Mouse (Mus musculus): ENCODE measurements around the gene Lbh.

Lbh gene

DNA sequence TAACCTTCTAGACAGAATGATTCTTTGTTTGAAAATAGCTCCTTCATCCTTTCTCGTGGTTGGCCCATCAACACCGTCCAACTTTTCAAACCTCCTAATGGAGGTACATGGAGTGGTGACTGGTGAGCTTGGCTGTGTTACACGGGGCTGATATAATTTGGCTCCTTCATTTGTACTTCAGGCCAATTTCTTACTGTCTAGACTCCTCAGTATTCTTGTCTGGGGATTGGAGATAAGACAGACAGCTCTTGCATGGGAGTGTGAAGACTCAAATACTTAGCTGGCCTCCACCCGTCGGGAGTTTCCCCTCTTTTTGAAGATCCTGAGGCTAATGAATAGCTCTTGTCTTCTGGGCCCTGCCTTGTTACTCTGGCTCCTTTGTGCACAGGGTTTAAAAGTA lies 26.3 kb downstream of the Lbh start:
- DNase-seq: no peak

DNA sequence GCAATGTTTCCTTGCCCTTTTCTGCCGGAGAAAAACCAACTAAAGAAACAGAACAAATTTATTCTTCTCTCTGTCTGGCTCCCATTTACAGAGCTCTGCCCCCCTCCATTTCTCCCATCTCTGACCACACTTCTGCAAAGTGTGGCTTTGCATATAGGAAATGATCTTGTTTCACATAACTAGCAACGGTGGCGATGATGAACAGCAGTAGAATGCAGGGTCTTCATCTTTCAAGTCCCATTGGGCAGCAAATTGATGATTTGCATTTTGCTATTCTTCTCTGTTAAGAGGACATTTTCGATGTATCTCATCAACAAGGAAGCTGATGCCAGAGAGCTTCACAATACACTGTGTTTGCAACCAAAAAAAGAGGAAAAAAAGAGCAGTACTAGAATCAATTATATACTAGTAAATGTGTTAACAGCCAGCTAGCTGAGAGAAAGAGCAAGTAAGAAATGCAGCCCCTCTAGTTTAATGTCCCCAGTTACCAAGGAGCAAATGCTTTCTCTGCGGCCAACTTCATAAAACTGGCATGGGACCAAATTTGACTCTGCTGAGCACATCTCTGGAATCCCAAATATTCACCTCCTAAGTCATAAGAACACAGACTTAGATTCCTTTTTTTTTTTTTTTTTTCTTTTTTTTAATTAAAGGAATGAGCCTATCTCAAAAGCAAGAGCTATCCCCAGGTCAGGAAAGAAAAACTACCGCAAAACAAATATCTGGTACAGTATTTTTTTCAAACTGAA lies 29.2 kb downstream of the Lbh start:
- no peak for DNase-seq

DNA sequence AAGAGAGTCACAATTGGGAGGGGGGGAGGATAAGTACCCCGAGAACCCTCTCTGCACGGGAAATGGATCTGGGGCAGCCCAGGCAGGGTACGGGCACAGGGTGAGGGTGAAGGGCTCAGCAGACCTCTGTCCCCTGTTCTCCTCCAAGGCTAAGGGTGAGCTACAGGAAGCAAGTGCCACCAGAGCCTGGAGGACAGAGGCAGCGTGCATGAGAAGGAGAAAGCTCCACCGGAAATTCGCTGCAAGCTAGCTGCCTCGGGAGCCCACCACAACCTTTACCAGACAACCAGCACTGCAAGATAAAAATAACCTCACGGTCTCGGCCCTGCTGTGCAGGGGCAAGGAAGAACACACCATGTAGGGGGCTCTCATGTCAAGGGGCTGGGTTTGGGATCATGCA lies 30.0 kb downstream of the Lbh start:
- no peak for DNase-seq

DNA sequence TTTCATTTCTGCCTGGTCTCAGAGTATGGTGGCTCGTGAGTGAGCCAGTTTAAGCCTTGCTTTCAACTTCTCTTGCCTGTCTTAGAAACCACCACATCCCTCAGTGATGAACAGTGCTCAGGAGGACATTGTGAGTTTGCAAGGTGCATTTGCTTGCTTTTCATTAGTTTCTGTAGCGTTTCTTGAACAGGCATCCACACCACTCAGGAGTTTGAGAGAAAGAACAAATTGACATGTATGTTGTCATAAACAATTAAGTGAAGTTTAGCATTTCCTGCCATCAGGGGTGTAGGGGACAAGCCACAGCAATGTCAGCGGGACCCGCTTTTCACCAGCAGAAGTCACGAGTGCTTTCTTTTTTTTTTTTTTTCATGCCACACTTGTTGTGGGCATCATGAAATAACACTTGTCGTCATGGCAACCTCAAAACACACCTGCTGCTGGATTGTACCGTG lies 31.2 kb downstream of the Lbh start:
- DNase-seq: no peak

DNA sequence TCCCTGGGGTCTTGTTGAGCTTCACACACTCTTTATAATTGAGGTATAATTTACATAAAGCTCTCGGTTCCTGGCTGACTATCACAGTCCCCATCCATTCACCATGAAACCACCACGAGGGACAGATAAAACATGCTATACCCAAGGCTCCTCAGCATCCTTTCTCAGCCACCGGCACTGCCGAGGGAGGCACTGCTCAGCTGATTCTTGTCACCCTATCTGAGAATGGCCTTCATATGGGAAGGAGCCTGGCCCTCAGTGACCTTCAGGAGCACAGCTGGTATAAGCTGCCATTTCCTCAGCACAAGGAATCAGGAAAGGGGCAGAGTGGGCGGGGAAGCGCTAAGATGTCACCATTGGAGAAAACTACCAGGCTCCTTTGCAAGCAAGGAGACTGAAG lies 33.2 kb downstream of the Lbh start:
- DNase-seq: no peak

DNA sequence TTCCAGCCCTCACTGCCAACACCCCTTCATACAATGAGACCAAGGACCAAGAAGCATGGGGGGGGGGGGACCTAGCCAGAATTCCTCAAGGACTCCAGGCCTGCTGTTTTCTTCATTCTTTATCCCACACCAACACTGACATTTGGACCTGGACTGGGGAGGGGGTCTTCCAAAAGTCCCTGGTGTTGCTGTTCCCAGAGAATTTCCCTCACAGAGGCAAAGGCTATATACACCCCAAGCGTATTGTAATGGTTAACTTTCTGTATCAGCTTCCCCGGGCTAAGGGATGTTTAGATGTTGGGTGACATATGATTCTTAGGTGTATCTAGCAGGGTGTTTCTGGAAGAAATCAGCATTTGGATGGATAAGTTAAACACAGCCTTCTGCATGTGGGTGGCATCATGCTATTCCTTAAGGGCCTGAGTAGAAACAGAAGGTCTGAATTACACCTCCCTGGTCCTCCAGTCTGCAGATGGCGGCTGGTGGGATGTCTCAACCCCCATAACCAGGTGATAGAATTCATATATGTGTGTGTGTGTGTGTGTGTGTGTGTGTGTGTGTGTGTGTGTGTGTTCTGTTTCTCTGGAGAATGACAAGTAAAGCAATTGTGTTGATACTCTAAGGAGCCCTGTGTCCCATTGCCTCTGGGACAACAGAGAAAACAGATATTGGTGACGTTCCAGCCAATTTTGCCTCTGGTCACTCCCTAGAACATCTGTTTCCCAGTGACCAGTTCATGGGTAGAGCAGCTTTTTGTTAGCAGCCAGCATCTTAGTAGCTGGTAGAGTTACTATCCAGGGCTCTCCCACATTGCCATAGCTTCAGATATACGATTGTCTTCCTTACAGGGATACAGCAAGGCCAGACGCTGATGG lies 35.9 kb downstream of the Lbh start:
- no peak for DNase-seq

DNA sequence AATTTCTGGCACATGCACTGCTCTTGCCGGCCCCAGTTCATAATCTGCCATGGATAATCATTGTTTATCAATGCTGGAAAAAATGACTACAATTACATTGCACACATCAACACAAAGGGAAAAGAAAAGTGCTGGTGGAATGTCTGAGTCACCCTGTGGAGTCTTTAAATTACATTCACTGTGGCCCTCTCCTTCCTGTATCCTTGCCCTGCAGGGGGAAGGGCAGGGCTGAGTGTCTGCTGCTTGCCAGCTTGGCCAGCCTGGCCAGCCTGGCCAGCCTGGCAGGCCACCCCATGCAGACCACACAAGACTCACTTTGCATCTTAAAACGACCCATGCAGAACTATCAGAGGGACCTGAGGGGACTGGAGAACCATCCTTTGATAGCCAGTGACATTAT lies 37.4 kb downstream of the Lbh start:
- no peak for DNase-seq

DNA sequence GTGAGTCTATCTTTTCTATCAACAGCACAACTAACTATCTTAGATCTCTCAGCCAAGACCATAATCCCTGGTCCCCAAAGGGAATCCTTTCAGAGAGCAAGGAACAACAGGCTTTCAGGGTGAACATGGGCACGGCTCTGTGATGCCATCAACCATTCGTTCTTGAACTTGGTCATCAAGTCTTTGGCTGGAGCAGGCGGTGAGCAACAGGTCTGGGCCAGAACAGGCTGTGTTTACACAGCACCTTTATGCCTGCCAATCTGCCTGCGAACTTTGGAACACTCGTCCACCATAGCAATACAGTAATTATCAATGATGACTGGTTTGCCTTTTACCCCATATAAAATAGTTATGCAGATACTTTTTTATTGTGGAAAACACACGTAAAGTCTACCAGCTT lies 38.9 kb downstream of the Lbh start:
- DNase-seq: no peak

DNA sequence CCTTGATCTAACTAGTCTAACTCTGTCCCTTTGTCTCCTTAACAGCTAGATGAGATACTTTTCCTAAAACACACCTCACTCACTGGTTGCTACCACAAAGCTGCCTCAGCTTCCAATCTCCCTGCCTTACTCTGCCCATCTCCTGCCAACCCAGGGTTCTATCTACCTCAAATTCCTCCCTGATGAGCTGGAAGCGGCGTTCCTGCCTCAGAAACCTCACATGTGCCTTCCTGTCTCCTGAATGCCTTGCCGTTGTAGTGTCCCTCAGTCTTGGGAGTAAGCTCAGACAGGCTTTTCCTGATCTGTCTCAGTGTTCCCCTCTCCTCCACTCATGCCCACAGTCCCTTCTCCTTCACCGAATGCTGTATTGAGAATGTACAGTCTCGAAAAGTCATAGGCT lies 40.8 kb downstream of the Lbh start:
- no peak for DNase-seq

DNA sequence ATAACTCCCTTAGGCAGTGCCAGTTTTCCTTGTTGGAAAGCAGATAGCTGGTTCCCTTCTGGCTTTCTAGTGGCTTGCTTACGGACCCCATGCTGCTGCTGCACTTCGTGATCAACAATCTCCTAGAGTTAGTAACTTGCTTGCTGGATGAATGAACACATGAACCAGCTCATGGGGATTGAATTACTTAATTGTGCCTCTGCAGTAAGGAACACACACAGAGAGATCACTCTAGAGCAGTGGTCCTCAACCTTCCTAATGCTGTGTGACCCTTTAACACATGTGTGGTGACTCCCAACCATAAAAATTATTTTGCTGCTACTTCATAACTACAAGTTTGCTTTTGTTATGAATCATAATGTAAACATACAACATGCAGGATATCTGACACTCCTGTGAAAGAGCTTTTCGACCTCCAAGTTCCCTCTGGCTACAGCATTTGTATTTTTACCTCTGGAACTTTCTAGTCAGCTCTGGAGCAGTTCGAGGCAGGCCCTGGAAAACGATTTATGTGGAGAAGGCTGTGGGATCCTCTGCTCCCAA lies 41.5 kb downstream of the Lbh start:
- no peak for DNase-seq

DNA sequence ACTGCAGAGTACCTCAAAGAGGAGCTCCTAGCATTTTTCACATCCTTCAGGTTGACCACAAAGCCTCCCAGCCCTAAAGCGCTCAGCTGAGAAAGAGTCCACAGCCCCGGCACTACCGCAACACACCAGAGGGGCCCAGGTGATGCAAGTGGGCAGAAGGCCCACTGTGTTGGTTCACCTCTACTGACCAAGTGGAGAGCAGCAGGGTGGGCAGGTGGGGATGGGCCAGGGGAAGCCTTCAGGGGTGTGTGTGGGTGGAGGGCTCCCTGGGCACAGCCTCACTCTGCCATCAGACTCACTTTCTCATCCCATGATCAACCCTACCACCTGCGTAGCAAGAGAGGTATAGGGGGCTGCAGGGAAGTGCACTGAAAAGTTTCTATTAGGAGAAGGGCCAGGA lies 42.1 kb downstream of the Lbh start:
- no peak for DNase-seq

DNA sequence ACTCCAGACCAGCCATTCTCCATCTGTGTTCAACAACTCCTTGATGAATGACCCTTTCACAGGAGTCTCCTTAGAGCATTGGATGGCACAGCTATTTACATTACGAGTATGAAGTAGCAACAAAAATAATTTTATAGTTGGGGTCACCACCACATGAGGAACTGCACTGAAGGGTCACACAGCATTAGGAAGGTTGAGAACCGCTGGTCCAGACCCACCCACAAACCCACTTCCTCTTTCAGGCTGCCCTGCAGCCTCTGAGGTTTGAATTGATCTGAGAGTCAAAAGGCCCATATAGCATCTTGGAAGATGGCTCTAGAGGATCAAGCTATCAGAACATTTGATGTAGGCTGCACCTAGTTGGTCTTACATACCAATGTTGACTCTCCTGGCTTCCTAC lies 42.8 kb downstream of the Lbh start:
- no peak for DNase-seq

DNA sequence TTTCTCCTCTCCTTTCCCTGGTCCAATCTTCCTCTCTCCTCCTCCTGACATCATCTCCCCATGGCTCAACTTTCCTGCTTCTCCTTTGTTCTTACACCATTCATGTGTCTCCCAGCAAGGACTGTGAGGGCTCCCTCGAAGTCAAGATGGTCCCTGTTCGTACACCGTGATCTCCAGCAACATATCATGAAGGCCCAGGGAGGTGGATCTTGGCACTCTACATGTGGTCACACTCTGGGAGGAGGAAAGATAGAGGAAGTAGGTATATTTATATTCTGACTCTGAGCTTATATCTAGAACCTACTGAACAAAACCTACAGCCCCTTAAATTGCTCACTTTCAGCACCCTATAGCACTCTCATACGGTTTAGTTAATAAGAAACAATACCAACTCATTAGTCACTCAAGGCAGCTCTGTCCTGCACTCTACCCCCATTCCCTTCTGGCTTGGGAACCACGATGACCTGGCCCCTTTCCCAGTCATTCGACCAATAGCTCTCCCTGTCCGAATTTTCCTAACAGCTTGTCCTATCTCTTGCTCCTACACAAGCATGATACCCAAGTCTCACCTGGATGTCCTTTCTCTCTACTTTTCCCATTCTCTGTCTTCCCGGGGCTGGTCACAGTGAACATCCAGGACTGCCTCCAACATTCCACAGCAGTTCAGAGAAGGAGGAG lies 44.0 kb downstream of the Lbh start:
- DNase-seq: no peak

DNA sequence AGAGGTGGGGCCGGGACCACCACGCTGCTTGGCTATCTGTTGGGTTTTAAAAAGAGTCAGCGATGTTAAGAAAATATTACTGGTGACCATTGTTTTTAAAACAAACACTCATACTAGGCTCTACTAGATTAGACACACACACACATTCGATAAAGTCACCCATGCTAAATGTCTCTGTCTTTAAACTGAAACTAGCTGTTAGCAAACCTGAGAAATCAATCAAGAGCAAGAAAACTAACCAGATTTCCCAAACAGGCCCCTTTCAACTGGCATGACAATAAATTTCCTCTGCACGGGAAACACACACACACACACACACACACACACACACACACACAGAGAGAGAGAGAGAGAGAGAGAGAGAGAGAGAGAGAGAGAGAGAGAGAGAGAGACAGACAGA lies 47.6 kb downstream of the Lbh start:
- DNase-seq: no peak

DNA sequence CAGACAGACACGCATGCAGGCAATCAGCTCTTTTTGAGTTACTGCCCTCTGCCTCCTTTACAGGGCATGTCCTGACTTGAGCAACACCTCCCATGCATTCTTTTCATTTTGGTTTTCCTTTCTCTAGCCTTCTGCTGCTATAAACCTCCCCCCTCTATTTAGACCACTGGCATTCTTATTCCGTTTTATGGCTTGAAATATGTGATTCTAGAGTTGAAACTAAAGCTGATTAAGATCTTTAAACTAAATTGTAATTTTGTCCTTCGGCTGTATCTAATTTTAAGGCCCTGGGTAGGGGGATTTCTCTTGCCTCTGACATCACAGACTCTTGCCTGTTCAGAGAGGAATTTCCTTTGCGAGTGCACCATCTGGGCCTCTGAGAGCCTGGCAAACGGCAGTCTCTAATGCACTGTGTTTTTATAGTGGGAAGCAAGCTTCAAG lies 48.0 kb downstream of the Lbh start:
- DNase-seq: peak; percentile 41

DNA sequence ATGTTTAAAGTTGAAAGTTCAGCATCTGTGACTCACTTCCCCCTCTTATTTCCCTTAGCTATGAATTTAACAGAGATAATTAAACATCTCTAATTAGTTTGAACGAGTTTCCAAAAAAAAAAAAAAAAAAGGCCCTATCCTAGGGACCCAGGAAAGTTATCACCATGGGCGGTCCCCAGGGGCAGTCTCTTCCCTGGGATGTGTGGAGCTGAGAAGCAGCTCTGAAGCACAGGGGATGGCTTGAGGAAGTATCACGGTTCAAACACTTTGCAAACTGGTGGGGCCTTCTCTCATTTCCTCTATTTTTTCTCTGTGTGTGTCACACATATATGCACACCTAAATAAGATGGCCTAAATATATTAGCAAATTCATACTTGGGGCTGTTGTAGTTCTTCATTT lies 48.8 kb downstream of the Lbh start:
- DNase-seq: peak; percentile 19

DNA sequence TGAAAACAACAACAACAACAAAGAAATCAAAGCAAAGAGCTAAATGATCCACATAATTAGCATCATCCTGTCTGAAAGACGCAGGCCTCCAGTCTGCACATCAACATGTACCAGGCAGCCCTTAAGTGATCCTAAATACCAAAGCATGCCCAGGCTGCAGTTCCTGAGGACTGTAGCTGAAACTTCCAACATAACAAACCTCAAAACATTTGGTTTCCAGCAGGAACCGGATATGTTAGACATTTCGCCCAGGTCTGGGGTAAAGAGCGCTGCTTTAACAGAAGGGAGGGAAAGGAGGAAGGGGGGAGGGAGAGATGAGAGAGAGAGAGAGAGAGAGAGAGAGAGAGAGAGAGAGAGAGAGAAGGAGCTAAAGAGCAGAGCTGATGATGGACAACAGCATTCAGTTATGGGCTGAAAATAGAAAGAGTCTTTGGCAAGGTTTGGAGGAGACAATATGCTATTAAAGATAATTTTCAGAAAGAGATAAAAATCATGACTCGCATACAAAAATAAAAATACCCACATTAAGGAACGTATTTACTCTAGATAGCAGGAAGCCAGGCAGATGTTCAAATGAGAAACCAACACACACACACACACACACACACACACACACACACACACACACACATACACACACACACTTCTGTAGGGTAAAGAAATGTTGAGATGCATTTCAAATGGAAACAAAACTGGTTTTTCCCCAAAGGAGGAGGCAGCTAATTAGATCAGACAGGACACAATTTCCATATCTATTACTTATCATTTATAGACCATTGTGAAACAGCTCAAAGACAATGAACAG lies 49.5 kb downstream of the Lbh start:
- no peak for DNase-seq

DNA sequence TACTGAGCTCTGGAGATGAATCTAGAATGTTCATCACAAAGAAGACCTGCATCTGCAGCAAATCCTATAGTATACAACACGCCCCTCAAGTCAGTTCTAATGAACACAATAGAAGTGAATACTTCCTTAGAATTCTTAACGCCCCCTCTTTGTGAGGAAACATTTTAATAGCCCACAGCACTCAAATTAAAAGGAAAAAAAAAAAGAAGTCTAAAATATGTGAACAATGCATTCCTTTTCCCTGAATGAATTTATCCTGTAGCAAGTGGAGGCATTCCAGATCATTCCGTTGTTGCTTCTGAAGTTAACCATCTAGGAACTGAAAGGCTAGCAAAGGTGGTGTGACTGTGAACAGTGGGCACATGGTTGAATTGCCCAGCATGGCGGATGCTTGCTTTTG lies 50.6 kb downstream of the Lbh start:
- DNase-seq: no peak

DNA sequence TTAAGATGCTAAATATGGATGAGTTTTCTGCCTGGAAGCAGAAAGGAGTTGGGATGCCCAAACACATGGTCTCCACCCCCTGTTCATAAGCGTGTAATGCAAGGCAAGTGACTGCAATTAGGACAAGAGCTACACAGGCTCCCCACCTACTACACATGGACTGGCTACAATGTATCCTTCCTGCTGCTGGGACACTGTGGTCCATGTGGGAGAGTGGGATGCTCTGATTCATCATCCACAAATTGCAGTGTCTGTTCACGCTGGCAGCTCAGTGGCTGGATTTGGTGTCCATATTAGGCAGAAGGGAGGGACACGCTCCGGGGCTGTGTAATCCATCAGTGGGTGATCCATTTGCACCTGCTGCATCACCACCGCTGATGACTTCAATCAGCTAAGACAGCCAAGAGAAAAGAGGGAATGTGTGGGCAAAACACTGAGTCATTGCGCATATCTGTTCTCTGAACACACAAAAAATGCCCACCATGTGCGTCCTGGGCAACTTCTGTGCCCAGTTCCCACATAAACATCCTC lies 52.6 kb downstream of the Lbh start:
- no peak for DNase-seq

DNA sequence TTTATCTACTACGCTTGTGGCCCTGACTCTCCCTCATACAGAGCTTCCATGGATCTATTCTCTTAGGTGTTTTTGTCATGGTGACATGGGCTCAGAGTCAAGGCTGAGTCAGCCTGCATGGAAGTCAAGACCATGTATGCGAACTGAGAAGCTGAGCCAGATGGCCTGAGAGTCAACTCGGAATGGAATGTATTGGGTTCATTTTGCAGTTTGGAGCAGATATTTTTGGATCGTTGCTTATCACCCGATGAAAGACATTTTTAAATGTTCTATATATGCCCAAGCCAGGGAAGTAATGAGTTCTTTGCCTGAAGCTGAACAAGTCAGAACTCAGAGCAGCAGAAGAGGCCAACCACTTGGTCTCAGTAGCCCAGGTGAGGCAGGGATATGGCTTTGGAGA lies 54.9 kb downstream of the Lbh start:
- no peak for DNase-seq

DNA sequence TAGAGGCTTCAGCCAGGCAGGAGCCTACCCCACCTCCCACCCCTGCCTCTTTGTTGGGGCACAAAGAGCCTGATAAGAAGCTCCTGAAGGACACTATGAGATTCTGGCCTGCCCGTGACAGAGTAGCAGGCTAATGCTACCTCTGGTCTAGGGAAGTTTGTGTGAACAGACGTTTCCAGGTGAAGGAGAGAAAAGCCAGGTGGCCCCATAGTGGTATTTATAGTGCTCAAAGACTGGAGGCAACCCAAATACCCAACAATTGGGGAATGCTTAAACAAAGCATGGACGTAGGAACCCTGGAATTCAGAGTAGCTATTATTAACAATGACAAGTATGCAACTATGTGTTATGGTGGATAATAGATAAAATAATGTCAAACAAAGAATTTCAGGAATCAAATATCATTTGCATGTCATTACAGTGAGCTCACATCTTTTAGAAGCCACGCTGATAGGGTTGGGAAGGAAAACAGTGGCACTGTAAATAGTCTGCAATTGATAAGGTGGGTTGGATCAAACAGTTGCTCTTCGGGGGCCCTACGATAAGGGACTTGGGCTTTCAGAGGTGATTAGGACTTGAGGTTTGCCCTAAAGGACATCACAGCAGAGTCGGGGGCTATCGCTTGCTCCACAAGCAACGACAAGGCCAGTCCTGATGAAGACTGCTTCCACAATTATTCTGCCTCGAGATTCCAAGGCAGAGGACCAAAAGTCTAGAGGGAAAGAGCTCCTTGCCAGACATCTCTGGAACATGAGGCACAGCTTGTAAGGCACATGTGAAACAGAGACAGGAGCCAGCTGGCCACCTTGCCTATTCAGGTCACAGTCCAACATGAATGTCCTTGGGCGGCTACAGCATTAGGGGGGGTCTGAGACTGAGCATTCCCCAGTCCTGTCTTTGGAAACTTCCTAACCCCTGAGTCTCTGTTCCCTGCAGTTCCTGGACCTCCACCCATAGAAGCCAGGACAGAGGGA lies 58.4 kb downstream of the Lbh start:
- no peak for DNase-seq

Data from embryo, embryonic 11 days (tissue).